Comparison of ENCODE assay signal across 23 mouse cellular contexts in the genomic region with DNA sequence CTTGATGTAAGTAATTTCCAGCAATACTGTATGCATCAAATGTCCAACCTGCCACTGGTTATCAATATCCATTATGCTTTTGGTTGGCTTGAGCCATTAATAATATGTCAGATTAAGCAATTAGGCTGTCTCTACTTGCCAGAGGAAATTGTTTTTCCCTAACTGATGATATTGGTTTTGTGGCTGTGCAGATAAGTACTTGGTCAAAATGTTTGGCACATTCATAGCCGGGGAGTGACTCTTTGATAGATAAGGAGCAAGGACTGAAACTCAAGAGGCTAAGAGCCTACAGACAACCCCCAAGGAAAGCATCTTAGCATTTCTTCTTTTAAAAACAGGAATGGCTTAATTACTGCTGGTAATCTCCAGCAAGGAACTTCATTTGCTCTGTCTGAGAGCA. TPM values are rescaled to one million over a fixed set of nuclear protein-coding genes. Genes with fewer than 3 reads are reported as not detected.
DNase-seq lines count a peak whose midpoint lies in the region; TF ChIP-seq lines count a peak whose summit lies in the region.
"Had no signal": no experiment of that assay in that cellular context is flagged by ENCODE, and none has a peak within 500 bp of the region (broad histone marks: within the 10 kb centered on the region; RNA-seq: fewer than 3 reads in every experiment).

No protein-coding gene starts in this region.

- peaks cover 0 to 28% of the 10 kb centered on the region in 2 experiments; a peak in 2 of 4 replicates for H3K36me3 ChIP-seq in MEL (ENCODE audit: control insufficient read depth in 1 of 2, insufficient read depth in 2 of 2, low read length in 2 of 2)
- H3K36me3 ChIP-seq: G1E had no signal

- no peaks in the 10 kb centered on the region; a peak in 1 of 4 replicates for H3K27me3 ChIP-seq in MEL (ENCODE audit: control insufficient read depth in 1 of 2, insufficient read depth in 2 of 2, low read length in 2 of 2)
- H3K27me3 ChIP-seq: CH12.LX had no signal

- no peaks in the 10 kb centered on the region for H3K9me3 ChIP-seq in MEL (replicated peaks; ENCODE audit: insufficient read depth, low read length)
- H3K9me3 ChIP-seq: G1E had no signal

- no peak overlapping the region for H3K4me3 ChIP-seq in MEL (ENCODE audit: control insufficient read depth in 1 of 2, insufficient read depth in 1 of 2, low read depth in 2 of 2, low read length in 2 of 2)

- no peak for TF ChIP-seq RAD21 in MEL (IDR thresholded peaks at IDR 0.05; ENCODE audit: low read depth, low read length)

- no peak for TF ChIP-seq CTCF in MEL (IDR thresholded peaks at IDR 0.05 in 2 of 3, conservative IDR thresholded peaks at IDR 0.05 in 1 of 3; ENCODE audit: control insufficient read depth in 1 of 3, insufficient read depth in 1 of 3, low read depth in 2 of 3, low read length in 3 of 3, poor library complexity in 1 of 3, severe bottlenecking in 1 of 3)

- peak overlapping the region; percentile 31; the same call in 1 of the 2 replicates for H3K27ac ChIP-seq in MEL (ENCODE audit: control insufficient read depth, low read depth, low read length)

- TF ChIP-seq POLR2A in MEL (IDR thresholded peaks at IDR 0.05; ENCODE audit: control insufficient read depth in 1 of 2, insufficient read depth in 1 of 2, low read depth in 1 of 2, low read length in 2 of 2, poor library complexity in 1 of 2): no peak

- DNase-seq in 416B (ENCODE audit: low read depth): peak; percentile 34
- peak; percentile 42 for DNase-seq in MEL (ENCODE audit: low read depth, low spot score)
- no peak for DNase-seq in kidney, adult 18-20 months
- no peak for DNase-seq in lung, postnatal 10 days
- DNase-seq: adrenal gland, adult 2 months; adrenal gland, adult 8-10 months; adrenal gland, postnatal 10 days; adrenal gland, postnatal 14 days; adrenal gland, postnatal 25 days; adrenal gland, postnatal 36 days; B cell, adult 2 months; cerebellum, adult 11 months; cerebellum, adult 11-12 months; cerebellum, adult 18-20 months; cerebellum, adult 2 months; cerebellum, adult 8-10 months had no signal

- H3K9ac ChIP-seq in MEL (ENCODE audit: control insufficient read depth, low read depth, low read length, poor library complexity, severe bottlenecking): no peak overlapping the region

- no peaks in the 10 kb centered on the region for H3K79me2 ChIP-seq in MEL (ENCODE audit: control insufficient read depth, insufficient read depth, low read length, poor library complexity)

- H3K4me1 ChIP-seq in MEL (ENCODE audit: control insufficient read depth in 1 of 2, insufficient read depth in 2 of 2, low read length in 2 of 2): peaks cover 3 to 47% of the 10 kb centered on the region in 2 experiments

- peak; percentile 82 to 88 for TF ChIP-seq EP300 in MEL (IDR thresholded peaks at IDR 0.05; ENCODE audit: low read depth in 1 of 2, low read length in 2 of 2)

TF ChIP-seq in MEL, 35 proteins besides CTCF, POLR2A, EP300 and RAD21:
- TF ChIP-seq BHLHE40 (IDR thresholded peaks at IDR 0.05; ENCODE audit: borderline replicate concordance, low read depth, low read length): no peak
- TF ChIP-seq JUND (IDR thresholded peaks at IDR 0.05; ENCODE audit: low read depth, low read length): no peak
- no peak for TF ChIP-seq NELFE (IDR thresholded peaks at IDR 0.05; ENCODE audit: low read depth, low read length)
- TF ChIP-seq USF1 (IDR thresholded peaks at IDR 0.05; ENCODE audit: low read depth, low read length): no peak
- TF ChIP-seq CHD2 (IDR thresholded peaks at IDR 0.05; ENCODE audit: low read length): no peak
- no peak for TF ChIP-seq ZC3H11A (IDR thresholded peaks at IDR 0.05; ENCODE audit: low read depth, low read length)
- no peak for TF ChIP-seq MEF2A (IDR thresholded peaks at IDR 0.05; ENCODE audit: extremely low read depth, insufficient replicate concordance, low read depth, low read length, poor library complexity, severe bottlenecking)
- peak; percentile 58; the same call in 1 of the 2 replicates for TF ChIP-seq RCOR1 (IDR thresholded peaks at IDR 0.05; ENCODE audit: low read depth, low read length)
- TF ChIP-seq GATA1 (IDR thresholded peaks at IDR 0.05; ENCODE audit: low read depth, low read length): peak; percentile 83
- TF ChIP-seq KAT2A (conservative IDR thresholded peaks at IDR 0.05; ENCODE audit: low read depth, low read length): no peak
- no peak for TF ChIP-seq TBP (IDR thresholded peaks at IDR 0.05; ENCODE audit: low read depth, low read length)
- peak; percentile 46; the same call in 1 of the 2 replicates for TF ChIP-seq ETS1 (IDR thresholded peaks at IDR 0.05; ENCODE audit: low read depth, low read length)
- TF ChIP-seq MXI1 (IDR thresholded peaks at IDR 0.05; ENCODE audit: low read depth, low read length): no peak
- no peak; the same call in 1 of the 2 replicates for TF ChIP-seq SIN3A (IDR thresholded peaks at IDR 0.05; ENCODE audit: low read length)
- no peak for TF ChIP-seq CHD1 (IDR thresholded peaks at IDR 0.05; ENCODE audit: low read depth, low read length)
- no peak for TF ChIP-seq ZKSCAN1 (IDR thresholded peaks at IDR 0.05; ENCODE audit: low read depth, low read length)
- TF ChIP-seq MYC (IDR thresholded peaks at IDR 0.05; ENCODE audit: low read depth, low read length): no peak
- TF ChIP-seq ELF1 (IDR thresholded peaks at IDR 0.05; ENCODE audit: low read depth, low read length): no peak
- no peak; the same call in 1 of the 2 replicates for TF ChIP-seq MYB (IDR thresholded peaks at IDR 0.05; ENCODE audit: low read depth, low read length)
- TF ChIP-seq TCF12 (IDR thresholded peaks at IDR 0.05; ENCODE audit: low read depth, low read length): peak; percentile 43; the same call in 1 of the 2 replicates
- TF ChIP-seq UBTF (IDR thresholded peaks at IDR 0.05; ENCODE audit: borderline replicate concordance, insufficient read depth, low read depth, low read length): no peak
- no peak for TF ChIP-seq GABPA (IDR thresholded peaks at IDR 0.05; ENCODE audit: low read depth, low read length)
- no peak for TF ChIP-seq SMC3 (IDR thresholded peaks at IDR 0.05; ENCODE audit: low read depth, low read length)
- TF ChIP-seq POLR2AphosphoS2 (IDR thresholded peaks at IDR 0.05; ENCODE audit: low read length): no peak
- no peak for TF ChIP-seq NRF1 (IDR thresholded peaks at IDR 0.05; ENCODE audit: insufficient read depth, low read depth, low read length, poor library complexity, severe bottlenecking)
- no peak for TF ChIP-seq POLR2AphosphoS5 (IDR thresholded peaks at IDR 0.05; ENCODE audit: borderline replicate concordance, low read depth, low read length)
- no peak for TF ChIP-seq E2F4 (IDR thresholded peaks at IDR 0.05; ENCODE audit: borderline replicate concordance, low read depth, low read length)
- TF ChIP-seq HCFC1 (IDR thresholded peaks at IDR 0.05; ENCODE audit: low read depth, low read length): no peak
- no peak for TF ChIP-seq MAZ (IDR thresholded peaks at IDR 0.05; ENCODE audit: low read depth, low read length)
- TF ChIP-seq ZMIZ1 (IDR thresholded peaks at IDR 0.05; ENCODE audit: low read depth, low read length): no peak
- TF ChIP-seq MAFK (IDR thresholded peaks at IDR 0.05; ENCODE audit: borderline replicate concordance, low read depth, low read length): no peak
- 0 out of 2 replicates have a peak, but pooled peaks have one; percentile 14 for TF ChIP-seq ZNF384 (IDR thresholded peaks at IDR 0.05; ENCODE audit: low read depth, low read length)
- no peak for TF ChIP-seq USF2 (IDR thresholded peaks at IDR 0.05; ENCODE audit: borderline replicate concordance in 1 of 2, insufficient read depth in 1 of 2, low read depth in 1 of 2, low read length in 2 of 2)
- TF ChIP-seq TAL1 (IDR thresholded peaks at IDR 0.05; ENCODE audit: low read length): no peak
- no peak for TF ChIP-seq MAX (IDR thresholded peaks at IDR 0.05; ENCODE audit: low read length)

RNA-seq across cellular contexts. Expression of gene Esx1, which starts 40.8 kb away (rescaled TPM):
- total RNA-seq in MEL (2012; rRNA removed): not detected in 2 replicates
- not detected for polyA plus RNA-seq in MEL (2012; ENCODE audit: insufficient read depth in 1 of 2, insufficient read length in 2 of 2, low read depth in 1 of 2, low replicate concordance in 2 of 2, missing spikeins in 1 of 2)
- total RNA-seq: adrenal gland, adult 18-20 months; adrenal gland, adult 2 months; adrenal gland, adult 8-10 months; adrenal gland, postnatal 10 days; adrenal gland, postnatal 14 days; adrenal gland, postnatal 25 days; adrenal gland, postnatal 36 days; adrenal gland, postnatal 4 days; G1E had no signal
- polyA plus RNA-seq: activated CD4-positive, CD25-positive, alpha-beta regulatory T cell, adult 4 months; adrenal gland, adult 2 months; brain, embryonic 14.5 days; CD4-positive, CD25-positive, alpha-beta regulatory T cell, adult 4 months; cerebellum, adult 2 months; G1E had no signal

Comparison
In these comparisons a context has a peak if more than half of its experiments do, and no peak if none do; other contexts are left out.
1. DNase-seq: peak in 416B (single experiment) and MEL (single experiment); none in kidney, adult 18-20 months (single experiment) and lung, postnatal 10 days (single experiment).